Mouse (Mus musculus): ENCODE results near the gene Slc9a6. TPM values are rescaled to one million over a fixed set of nuclear protein-coding genes. Genes with fewer than 3 reads are reported as not detected.
A peak's percentile ranks its signal among the peaks of the same experiment; 100 is the strongest.

Slc9a6 gene
- total RNA-seq (2021) = 100 to 1,000 TPM; 103 to 117 TPM
- long read RNA-seq, experiment 1, full-length matches to known transcripts = 31 of 58 reads
- long read RNA-seq, experiment 1, partial matches to known transcripts = 13 of 58 reads
- long read RNA-seq, experiment 1, other reads (novel, unspliced or antisense) = 14 of 58 reads
- long read RNA-seq, experiment 2, full-length matches to known transcripts = 23 of 37 reads
- long read RNA-seq, experiment 2, partial matches to known transcripts = 0 of 37 reads
- long read RNA-seq, experiment 2, other reads (novel, unspliced or antisense) = 14 of 37 reads

DNA sequence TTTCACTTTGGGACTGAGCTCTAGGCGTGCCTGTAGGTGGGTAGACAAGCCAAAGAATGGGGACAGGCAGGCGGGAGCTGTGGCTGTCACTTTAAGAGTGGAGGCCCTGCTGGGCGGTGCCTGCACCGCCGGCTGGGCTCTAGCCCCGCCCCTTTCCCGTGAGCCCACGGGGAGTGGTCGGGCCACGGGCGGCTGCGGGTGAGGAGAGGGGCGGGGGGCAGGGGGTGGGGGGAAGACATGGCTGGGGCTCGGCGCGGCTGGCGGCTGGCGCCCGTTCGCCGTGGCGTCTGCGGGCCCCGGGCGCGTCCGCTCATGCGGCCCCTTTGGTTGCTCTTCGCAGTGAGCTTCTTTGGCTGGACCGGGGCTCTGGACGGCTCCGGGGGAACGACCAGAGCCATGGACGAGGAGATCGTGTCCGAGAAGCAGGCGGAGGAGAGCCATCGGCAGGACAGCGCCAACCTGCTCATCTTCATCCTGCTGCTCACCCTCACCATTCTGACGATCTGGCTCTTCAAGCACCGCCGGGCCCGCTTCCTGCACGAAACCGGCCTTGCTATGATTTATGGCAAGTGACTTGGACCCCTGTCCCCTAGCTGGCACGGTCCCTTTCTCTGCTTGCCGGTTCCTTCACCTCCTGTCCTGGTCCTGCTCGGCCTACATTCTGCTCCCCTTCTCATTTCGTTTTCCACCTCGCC lies at the start of gene Slc9a6:
Gene Slc9a6, plus strand, starts transcription at position 135 of the 695 bp plus-strand sequence.
- peak within 1 kb of the TSS; percentile 63 for H3K4me3 ChIP-seq
- peak within 1 kb of the TSS; percentile 68 for H3K27ac ChIP-seq
- no peak; the same call in 1 of the 2 replicates for TF ChIP-seq CTCF (IDR thresholded peaks at IDR 0.05)
- peak; percentile 67 to 71 for DNase-seq (ENCODE audit: extremely low spot score in 1 of 2, low spot score in 2 of 2)
- intact Hi-C loops (cut with DNase I) = loop anchor here (10.0 kb wide), 1 partner anchor 55 kb away; no protein-coding TSS in a partner anchor

DNA sequence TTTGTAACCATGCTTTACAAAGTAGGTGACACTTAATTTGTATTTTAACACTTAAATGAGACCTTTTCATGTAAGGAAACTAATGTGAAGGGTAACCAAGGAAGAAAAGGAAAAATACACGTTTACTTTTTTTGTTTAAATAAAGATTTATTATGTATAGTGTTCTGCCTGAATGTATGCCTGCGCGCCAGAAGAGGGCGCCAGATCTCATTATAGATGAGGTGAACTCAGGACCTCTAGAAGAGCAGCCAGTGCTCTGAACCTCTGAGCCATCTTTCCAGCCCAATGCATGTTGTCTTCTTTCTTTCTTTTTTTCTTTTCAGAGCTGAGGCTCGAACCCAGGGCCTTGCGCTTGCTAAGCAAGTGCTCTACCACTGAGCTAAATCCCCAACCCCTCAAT lies 37.1 kb upstream of the Slc9a6 start:
- no peak for DNase-seq (ENCODE audit: extremely low spot score in 1 of 2, low spot score in 2 of 2)
- intact Hi-C loops (cut with DNase I) = no loop called here
- Histone ChIP-seq H3K27ac (no peak overlapping the region), H3K4me3 (no peak overlapping the region)
- TF ChIP-seq CTCF (IDR thresholded peaks at IDR 0.05) = peak; percentile 52

GRCm38 (mm10) chrX:56578200-56578599 lies 31.4 kb upstream of the Slc9a6 start:
- intact Hi-C loops (cut with DNase I) = no loop called here
- Histone ChIP-seq H3K27ac (no peak overlapping the region), H3K4me3 (no peak overlapping the region)
- TF ChIP-seq CTCF (IDR thresholded peaks at IDR 0.05) = no peak
- DNase-seq (ENCODE audit: extremely low spot score in 1 of 2, low spot score in 2 of 2) = no peak

GRCm38 (mm10) chrX:56597219-56597886 lies 12.2 kb upstream of the Slc9a6 start:
- peak overlapping the region; percentile 72; the same call in 1 of the 2 replicates for H3K27ac ChIP-seq
- no peak for DNase-seq (ENCODE audit: extremely low spot score in 1 of 2, low spot score in 2 of 2)
- H3K4me3 ChIP-seq = peak overlapping the region; percentile 70
- no peak; the same call in 1 of the 2 replicates for TF ChIP-seq CTCF (IDR thresholded peaks at IDR 0.05)
- intact Hi-C loops (cut with DNase I) = loop anchor here (5.0 to 10.0 kb wide), 2 partner anchors 143 to 455 kb away; partner anchors contain the start of genes Htatsf1 and Ints6l

GRCm38 (mm10) chrX:56597887-56598640 lies 11.5 kb upstream of the Slc9a6 start, which contains the start of gene Mmgt1:
Gene Mmgt1, minus strand, starts transcription at chrX:56598069.
- no peak for TF ChIP-seq CTCF (IDR thresholded peaks at IDR 0.05)
- peak; percentile 87 to 91 for DNase-seq (ENCODE audit: extremely low spot score in 1 of 2, low spot score in 2 of 2)
- intact Hi-C loops (cut with DNase I) = loop anchor here (5.0 to 10.0 kb wide), 2 partner anchors 143 to 454 kb away; partner anchors contain the start of genes Htatsf1 and Ints6l
- Histone ChIP-seq H3K4me3 (peak within 1 kb of the TSS; percentile 70), H3K27ac (peak within 1 kb of the TSS; percentile 72; the same call in 1 of the 2 replicates)

DNA sequence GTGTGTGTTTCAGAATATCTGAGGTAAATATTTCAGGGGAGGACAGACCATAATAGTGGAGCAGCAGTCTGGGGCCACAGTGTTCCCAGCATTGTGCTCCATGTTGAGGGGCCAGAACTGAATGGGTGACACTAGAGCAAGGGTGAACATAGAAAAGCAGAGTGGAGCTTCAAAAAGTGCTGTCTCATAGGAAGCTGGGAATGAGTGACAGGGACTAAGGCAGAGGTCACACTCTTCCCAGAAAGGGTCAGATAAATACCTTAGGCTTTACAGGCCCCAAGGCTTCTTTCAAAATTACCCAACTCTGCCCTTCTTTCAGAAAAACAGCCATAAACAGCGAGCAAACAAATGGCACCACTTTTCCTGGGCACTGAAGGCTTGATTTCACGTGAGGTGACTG lies 3.0 kb upstream of the Slc9a6 start:
- H3K27ac ChIP-seq = no peak overlapping the region
- H3K4me3 ChIP-seq = no peak overlapping the region
- intact Hi-C loops (cut with DNase I) = no loop called here
- no peak for TF ChIP-seq CTCF (IDR thresholded peaks at IDR 0.05)
- no peak for DNase-seq (ENCODE audit: extremely low spot score in 1 of 2, low spot score in 2 of 2)

GRCm38 (mm10) chrX:56607032-56607710 lies 2.4 kb upstream of the Slc9a6 start:
- TF ChIP-seq CTCF (IDR thresholded peaks at IDR 0.05) = no peak
- no peak overlapping the region for H3K27ac ChIP-seq
- no peak overlapping the region for H3K4me3 ChIP-seq
- no peak for DNase-seq (ENCODE audit: extremely low spot score in 1 of 2, low spot score in 2 of 2)
- intact Hi-C loops (cut with DNase I) = no loop called here

GRCm38 (mm10) chrX:56609285-56609622 lies 303 bp upstream of the Slc9a6 start:
- no peak overlapping the region for H3K27ac ChIP-seq
- intact Hi-C loops (cut with DNase I) = no loop called here
- no peak for DNase-seq (ENCODE audit: extremely low spot score in 1 of 2, low spot score in 2 of 2)

DNA sequence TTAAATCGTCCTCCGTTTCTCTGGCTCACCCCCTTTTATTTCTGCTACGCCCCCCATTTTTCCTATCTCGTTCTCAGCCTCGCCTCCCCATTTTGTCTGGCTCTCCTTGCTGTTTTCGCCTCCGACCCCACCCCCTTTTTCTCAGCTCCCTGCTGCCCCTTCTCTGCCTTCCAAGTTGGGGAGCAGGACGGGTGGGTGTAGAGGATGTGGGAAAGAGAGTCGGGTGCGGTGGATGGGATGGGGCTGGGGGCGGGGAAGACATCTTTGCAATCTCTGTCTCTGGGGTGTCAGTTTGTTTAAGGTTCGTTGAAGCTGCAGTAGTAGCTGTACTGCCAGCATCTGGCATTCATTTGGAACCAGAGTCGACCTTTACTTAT lies 749 bp downstream of the Slc9a6 start:
- DNase-seq (ENCODE audit: extremely low spot score in 1 of 2, low spot score in 2 of 2) = peak in 1 of 2 experiments; percentile 15
- TF ChIP-seq CTCF (IDR thresholded peaks at IDR 0.05) = no peak
- H3K27ac ChIP-seq = no peak overlapping the region
- peak overlapping the region; percentile 63 for H3K4me3 ChIP-seq
- intact Hi-C loops (cut with DNase I) = loop anchor here (10.0 kb wide), 1 partner anchor 56 kb away; no protein-coding TSS in a partner anchor

More at GRCm38 (mm10) chrX:56609285-56609622, 303 bp upstream of the Slc9a6 start:
- no peak for TF ChIP-seq CTCF (IDR thresholded peaks at IDR 0.05)
- peak overlapping the region; percentile 63 for H3K4me3 ChIP-seq

DNA sequence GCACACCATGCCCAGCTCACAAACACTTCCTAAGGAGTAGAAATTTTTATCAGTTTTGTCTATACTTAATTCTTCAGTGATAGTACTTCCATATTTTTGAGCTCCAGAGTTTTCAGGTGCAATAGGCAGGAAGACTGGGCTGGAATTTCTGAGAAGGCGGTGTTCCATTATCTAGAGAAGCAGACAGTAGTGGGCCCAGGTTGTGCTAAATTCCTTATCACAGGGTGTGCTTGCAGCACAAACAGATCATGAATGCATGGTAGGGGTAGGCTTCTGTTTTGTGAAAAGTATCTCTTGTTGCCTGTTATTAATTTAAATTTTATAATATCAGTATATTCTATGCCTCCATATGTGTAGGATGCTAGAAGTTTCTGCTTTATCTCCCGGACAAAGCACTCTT lies 5.7 kb downstream of the Slc9a6 start:
- intact Hi-C loops (cut with DNase I) = loop anchor here (10.0 kb wide), 1 partner anchor 60 kb away; no protein-coding TSS in a partner anchor
- no peak for TF ChIP-seq CTCF (IDR thresholded peaks at IDR 0.05)
- H3K4me3 ChIP-seq = no peak overlapping the region
- DNase-seq (ENCODE audit: extremely low spot score in 1 of 2, low spot score in 2 of 2) = no peak
- no peak overlapping the region for H3K27ac ChIP-seq

- TF ChIP-seq CTCF (IDR thresholded peaks at IDR 0.05) = no peak
- intact Hi-C loops (cut with DNase I) = no loop called here
- no peak for DNase-seq (ENCODE audit: extremely low spot score in 1 of 2, low spot score in 2 of 2)
- Histone ChIP-seq H3K27ac (no peak overlapping the region), H3K4me3 (no peak overlapping the region)
Measured at GRCm38 (mm10) chrX:56636185-56636584, 26.6 kb downstream of the Slc9a6 start.

All from left cerebral cortex, adult 2 months (tissue).